Mouse (Mus musculus) embryo, embryonic 9.5 days (tissue): Measurements from ENCODE around the gene Gm11099.

ENCODE experiments used
- DNase-seq: peaks from one replicate; pipeline ENCODE4 v3.0.0-alpha.2; 2017; ENCODE audit errors: extremely low spot score

The Gm11099 gene

GRCm38 (mm10) chr2:58859134-58859533, at the start of gene Gm11099:
Gm11099 (plus strand) TSS chr2:58859434.
- DNase-seq, result no peak

- DNase-seq, result no peak
These were observed 46.3 kb upstream of the Gm11099 start for GRCm38 (mm10) chr2:58812941-58813340.

- DNase-seq, result no peak
These were observed 30.2 kb upstream of the Gm11099 start for GRCm38 (mm10) chr2:58828910-58829600.

- DNase-seq, result no peak
These were observed 29.1 kb upstream of the Gm11099 start for GRCm38 (mm10) chr2:58829981-58830742.

GRCm38 (mm10) chr2:58832253-58832980, 26.8 kb upstream of the Gm11099 start:
- DNase-seq, result no peak

GRCm38 (mm10) chr2:58841021-58841420, 18.2 kb upstream of the Gm11099 start:
- no peak for DNase-seq

GRCm38 (mm10) chr2:58842443-58842842, 16.8 kb upstream of the Gm11099 start:
- no peak for DNase-seq

- no peak for DNase-seq
These were observed 14.7 kb upstream of the Gm11099 start for GRCm38 (mm10) chr2:58844499-58844898.

GRCm38 (mm10) chr2:58879876-58880275, 20.6 kb downstream of the Gm11099 start:
- DNase-seq, result no peak

- no peak for DNase-seq
These were observed 45.8 kb downstream of the Gm11099 start for GRCm38 (mm10) chr2:58905057-58905456.

- DNase-seq, result peak; percentile 21
These were observed 47.7 kb downstream of the Gm11099 start for GRCm38 (mm10) chr2:58906814-58907516.

- DNase-seq, result no peak
These were observed 53.1 kb downstream of the Gm11099 start for GRCm38 (mm10) chr2:58912339-58912738.

GRCm38 (mm10) chr2:58918351-58918750, 59.1 kb downstream of the Gm11099 start:
- DNase-seq, result no peak

- no peak for DNase-seq
These were observed 66.3 kb downstream of the Gm11099 start for GRCm38 (mm10) chr2:58925551-58925950.

GRCm38 (mm10) chr2:58941361-58941760, 82.1 kb downstream of the Gm11099 start:
- no peak for DNase-seq

GRCm38 (mm10) chr2:58948796-58949195, 89.6 kb downstream of the Gm11099 start:
- DNase-seq, result no peak

GRCm38 (mm10) chr2:58952101-58952500, 92.9 kb downstream of the Gm11099 start:
- no peak for DNase-seq

- DNase-seq, result no peak
These were observed 97.1 kb downstream of the Gm11099 start for GRCm38 (mm10) chr2:58956351-58956750.

GRCm38 (mm10) chr2:58956770-58957300, 97.6 kb downstream of the Gm11099 start:
- peak; percentile 21 for DNase-seq
